Mouse (Mus musculus) testis, adult 2 months (tissue): Measurements from ENCODE around the gene Cdh23.

Experiments used
- CTCF ChIP-seq: fragments of 200-500 bp; IDR thresholded peaks from 2 replicates; pipeline ENCODE4 v1.5.1; 2012; ENCODE audit warnings: low read depth, mild to moderate bottlenecking, inconsistent platforms, low read length, moderate library complexity; ENCODE audit not compliant: control insufficient read depth, insufficient read depth, insufficient replicate concordance
- POLR2A ChIP-seq: fragments of 200-500 bp; IDR thresholded peaks from 2 replicates; pipeline ENCODE4 v1.6.1; 2012; ENCODE audit warnings: low read depth, mild to moderate bottlenecking, inconsistent platforms, low read length, moderate library complexity; ENCODE audit not compliant: control insufficient read depth

DNA sequence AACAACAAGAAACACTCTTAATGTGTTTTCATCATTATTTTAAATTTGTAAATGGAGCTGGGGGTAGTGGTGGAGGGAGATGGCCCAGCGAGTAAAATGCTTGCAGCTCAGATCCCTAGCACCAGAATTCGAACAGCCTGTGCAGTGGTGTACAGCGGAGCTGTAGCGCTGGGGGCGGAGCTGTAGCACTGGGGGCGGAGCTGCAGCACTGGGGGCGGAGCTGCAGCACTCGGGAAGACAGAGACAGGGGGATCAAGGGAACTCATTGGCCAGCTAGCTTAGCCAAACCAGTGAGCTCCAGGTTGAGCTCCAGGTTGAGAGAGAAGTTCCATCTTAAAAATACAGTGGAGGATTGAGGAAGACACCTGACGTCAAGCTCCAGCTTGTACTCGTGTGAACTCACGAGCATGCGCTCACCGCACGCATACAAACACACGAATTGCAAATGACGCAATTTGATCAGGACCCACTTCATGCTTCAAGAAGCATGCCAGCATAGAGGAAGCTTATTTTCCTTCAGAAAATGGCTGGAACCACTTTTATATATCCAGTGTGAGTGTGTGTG is 438.9 kb downstream of the Cdh23 start:
- TF ChIP-seq CTCF (no peak), POLR2A (no peak)
